Mouse (Mus musculus) E14TG2a.4 (cell line): ENCODE measurements around the gene Myo5a.

ENCODE experiments used
- CTCF ChIP-seq: conservative IDR thresholded peaks from 2 replicates; pipeline ENCODE4 v1.5.1; 2014; ENCODE audit warnings: low read length
- NANOG ChIP-seq: IDR thresholded peaks from 2 replicates; pipeline ENCODE4 v1.6.1; 2014; ENCODE audit warnings: borderline replicate concordance, low read length, mixed read lengths
- POU5F1 ChIP-seq: IDR thresholded peaks from 2 replicates; pipeline ENCODE4 v1.6.1; 2014; ENCODE audit warnings: low read length, borderline replicate concordance

DNA sequence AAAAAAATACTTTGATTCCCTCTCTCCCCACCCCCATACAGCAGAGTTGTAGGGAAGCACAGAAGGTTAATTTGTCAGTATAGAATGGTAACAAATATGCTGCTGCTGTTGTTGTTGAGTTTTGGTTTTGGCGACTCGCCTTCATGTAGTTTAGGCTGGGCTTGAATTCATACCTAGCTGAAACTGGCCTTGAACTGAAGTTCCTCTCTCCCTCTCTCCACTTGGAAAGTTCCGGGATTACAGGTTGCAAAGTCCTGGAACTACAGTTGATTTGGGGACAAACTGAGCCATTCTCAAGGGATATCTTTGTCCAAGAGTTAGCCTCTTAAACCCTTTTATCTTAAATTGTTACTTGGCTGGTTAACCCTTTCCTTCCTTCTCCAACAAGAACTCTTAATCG, 34.9 kb upstream of the Myo5a start:
- TF ChIP-seq CTCF, result no peak
- TF ChIP-seq NANOG, result no peak
- TF ChIP-seq POU5F1, result no peak
